ENCODE assay signal across 16 mouse cellular contexts in the genomic region with DNA sequence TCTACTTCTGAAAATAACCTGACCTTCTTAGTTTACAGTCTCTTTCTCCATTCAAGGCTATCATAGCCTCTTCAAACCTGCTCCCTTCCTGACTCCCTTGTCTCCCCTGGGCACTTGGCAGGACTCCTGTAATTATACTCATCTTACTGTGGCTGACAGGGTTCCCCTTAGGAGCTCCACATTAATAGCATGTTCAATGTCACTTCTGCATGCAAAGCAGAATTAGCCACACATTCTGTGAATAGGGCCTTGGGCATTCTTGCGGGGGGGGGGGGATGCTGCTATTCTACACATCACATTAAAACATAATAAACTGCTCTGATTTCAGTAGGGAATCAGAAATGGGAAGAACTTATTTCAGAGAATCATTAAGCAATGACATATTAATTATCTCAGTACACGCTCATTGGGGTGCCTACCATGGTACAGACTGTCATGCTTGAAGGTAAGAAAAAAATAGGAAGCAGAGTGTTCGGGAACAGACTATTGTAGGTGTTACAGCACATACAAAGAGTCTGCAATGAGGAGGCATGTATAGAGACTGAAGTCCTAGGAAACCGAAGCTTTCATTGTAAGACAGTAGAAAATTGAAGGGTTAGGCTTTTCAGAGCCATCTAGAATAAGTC.
"Had no signal": no experiment of that assay in that cellular context is flagged by ENCODE, and none has a peak within 500 bp of the region (broad histone marks: within the 10 kb centered on the region; RNA-seq: fewer than 3 reads in every experiment).

No protein-coding gene starts in this region.

- H3K4me3 ChIP-seq: layer of hippocampus, adult 2 months; limb, embryonic 10.5 days; limb, embryonic 13.5 days; liver, embryonic 12.5 days; liver, embryonic 15.5 days had no signal

- DNase-seq: kidney, adult 2 months; kidney, postnatal 25 days; layer of hippocampus, adult 9-11 months; liver; lung, adult 2 months; lung, postnatal 14 days; lung, postnatal 4 days; thymus, adult 18-20 months; thymus, postnatal 36 days had no signal

- H3K36me3 ChIP-seq: limb, embryonic 10.5 days; limb, embryonic 13.5 days; liver, embryonic 12.5 days; liver, embryonic 15.5 days had no signal

- H3K27me3 ChIP-seq: limb, embryonic 13.5 days; liver, embryonic 12.5 days; liver, embryonic 15.5 days had no signal

- H3K27ac ChIP-seq: kidney, postnatal 0 days; layer of hippocampus, adult 2 months; limb, embryonic 10.5 days; limb, embryonic 13.5 days; liver, embryonic 12.5 days; liver, embryonic 15.5 days had no signal

- ATAC-seq: intestine, postnatal 0 days; liver, embryonic 12.5 days had no signal

- H3K9ac ChIP-seq: limb, embryonic 13.5 days; liver, embryonic 12.5 days; liver, embryonic 15.5 days had no signal

- H3K4me2 ChIP-seq: limb, embryonic 13.5 days; liver, embryonic 12.5 days; liver, embryonic 15.5 days had no signal

- H3K9me3 ChIP-seq: limb, embryonic 10.5 days; limb, embryonic 13.5 days; liver, embryonic 12.5 days; liver, embryonic 15.5 days had no signal

- H3K4me1 ChIP-seq: limb, embryonic 10.5 days; limb, embryonic 13.5 days; liver, embryonic 12.5 days; liver, embryonic 15.5 days had no signal
